Mouse (Mus musculus): ENCODE measurements at regions not wholly inside any gene's neighbourhood (a gene's known extent, or its start where the extent isn't known, plus 50 kb on each side); places are given as distances from the start of the nearest gene placed in this dataset.

DNA sequence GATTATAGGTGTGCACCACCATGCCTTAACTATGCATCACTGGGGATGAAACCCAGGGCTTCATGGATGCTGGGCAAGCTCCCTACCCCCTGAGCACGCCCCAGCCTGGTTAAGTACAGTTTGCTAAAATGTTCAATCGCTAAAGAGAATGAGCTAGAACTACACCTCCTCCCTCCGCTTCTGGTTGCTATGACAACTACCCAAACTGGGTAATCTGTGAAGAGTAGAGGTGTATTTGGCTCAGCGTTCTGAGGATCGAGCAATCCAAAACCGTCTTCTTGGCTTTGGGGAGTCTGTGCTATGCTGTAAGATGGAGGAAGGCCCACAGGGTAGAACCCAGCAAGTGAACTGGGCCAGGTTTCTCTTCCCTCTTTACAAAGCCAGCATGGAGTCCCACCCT, 78.8 kb downstream of the Skor1 start:
- Histone ChIP-seq H3K9ac (ENCODE audit: low read length) (no peak overlapping the region), H3K4me2 (ENCODE audit: low read depth, low read length) (no peak overlapping the region), H3K4me1 (replicated peaks; ENCODE audit: control insufficient read depth, insufficient read depth, low read length) (peaks cover 21% of the 10 kb centered on the region), H3K9me3 (ENCODE audit: control insufficient read depth, low read length) (no peaks in the 10 kb centered on the region), H3K27ac (ENCODE audit: low read length) (no peak overlapping the region), H3K4me3 (ENCODE audit: low read length) (no peak overlapping the region), H3K36me3 (ENCODE audit: control insufficient read depth, insufficient read depth, low read length) (no peaks in the 10 kb centered on the region), H3K27me3 (ENCODE audit: control insufficient read depth, insufficient read depth, low read depth, low read length) (no peaks in the 10 kb centered on the region)
- no peak for ATAC-seq (ENCODE audit: low read depth)
- 49% methylated on average over 6 of the region's 6 CpGs for WGBS

- Histone ChIP-seq H3K9ac (ENCODE audit: low read length) (no peak overlapping the region), H3K27ac (ENCODE audit: low read length) (no peak overlapping the region), H3K9me3 (ENCODE audit: control insufficient read depth, low read length) (peaks cover 8% of the 10 kb centered on the region), H3K27me3 (ENCODE audit: control insufficient read depth, insufficient read depth, low read depth, low read length) (no peaks in the 10 kb centered on the region), H3K4me2 (ENCODE audit: low read depth, low read length) (no peak overlapping the region), H3K36me3 (ENCODE audit: control insufficient read depth, insufficient read depth, low read length) (no peaks in the 10 kb centered on the region), H3K4me1 (replicated peaks; ENCODE audit: control insufficient read depth, insufficient read depth, low read length) (peaks cover 10% of the 10 kb centered on the region), H3K4me3 (ENCODE audit: low read length) (no peak overlapping the region)
- ATAC-seq (ENCODE audit: low read depth), result no peak
- 82% methylated on average over 2 of the region's 2 CpGs for WGBS
Measured at GRCm38 (mm10) chr9:63067054-63067406, 79.3 kb upstream of the Pias1 start.

DNA sequence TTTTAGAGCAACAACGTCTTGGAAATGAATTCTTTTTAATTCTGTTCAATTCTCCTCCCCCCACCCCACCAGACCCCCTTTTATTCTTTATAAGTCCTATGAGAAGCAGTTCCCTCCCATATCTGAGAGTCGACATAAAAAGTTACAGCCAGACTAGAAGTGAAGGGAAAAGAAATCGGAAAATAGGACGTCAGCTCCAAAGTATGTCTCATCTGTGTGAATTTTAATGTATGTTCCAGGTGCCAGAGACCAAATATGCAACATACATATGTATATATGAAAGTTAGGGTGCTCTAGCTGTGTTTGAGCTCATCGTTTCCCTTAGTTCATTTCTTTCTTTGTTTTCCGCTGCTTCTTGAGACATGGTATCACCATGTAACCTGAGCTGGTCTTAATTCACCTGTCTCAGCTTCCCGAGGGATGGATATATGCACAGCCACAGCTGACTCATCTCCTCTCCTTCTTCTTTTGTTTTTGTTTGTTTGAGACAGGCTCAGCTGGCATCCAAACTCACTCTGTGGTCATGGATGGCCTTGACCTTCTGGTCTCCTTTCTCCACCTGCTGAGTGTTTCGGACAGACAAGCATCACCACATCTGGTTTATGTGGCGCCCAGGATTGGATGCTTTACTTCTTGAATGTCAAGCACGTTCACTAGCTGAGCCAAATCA, 78.8 kb upstream of the Pias1 start:
- no peak overlapping the region for H3K27ac ChIP-seq (ENCODE audit: low read length)
- no peaks in the 10 kb centered on the region for H3K36me3 ChIP-seq (ENCODE audit: control insufficient read depth, insufficient read depth, low read length)
- no peak for ATAC-seq (ENCODE audit: low read depth)
- H3K4me1 ChIP-seq (replicated peaks; ENCODE audit: control insufficient read depth, insufficient read depth, low read length), result peaks cover 10% of the 10 kb centered on the region
- 67% methylated on average over 10 of the region's 10 CpGs for WGBS
- H3K9ac ChIP-seq (ENCODE audit: low read length), result no peak overlapping the region
- H3K9me3 ChIP-seq (ENCODE audit: control insufficient read depth, low read length), result peaks cover 8% of the 10 kb centered on the region
- H3K27me3 ChIP-seq (ENCODE audit: control insufficient read depth, insufficient read depth, low read depth, low read length), result no peaks in the 10 kb centered on the region
- no peak overlapping the region for H3K4me2 ChIP-seq (ENCODE audit: low read depth, low read length)
- no peak overlapping the region for H3K4me3 ChIP-seq (ENCODE audit: low read length)

GRCm38 (mm10) chr9:63063525-63063924, 75.8 kb upstream of the Pias1 start:
- Histone ChIP-seq H3K4me3 (ENCODE audit: low read length) (no peak overlapping the region), H3K4me2 (ENCODE audit: low read depth, low read length) (no peak overlapping the region), H3K4me1 (replicated peaks; ENCODE audit: control insufficient read depth, insufficient read depth, low read length) (peaks cover 10% of the 10 kb centered on the region), H3K36me3 (ENCODE audit: control insufficient read depth, insufficient read depth, low read length) (no peaks in the 10 kb centered on the region), H3K9ac (ENCODE audit: low read length) (no peak overlapping the region), H3K27me3 (ENCODE audit: control insufficient read depth, insufficient read depth, low read depth, low read length) (no peaks in the 10 kb centered on the region), H3K27ac (ENCODE audit: low read length) (no peak overlapping the region), H3K9me3 (ENCODE audit: control insufficient read depth, low read length) (peaks cover 8% of the 10 kb centered on the region)
- no peak for ATAC-seq (ENCODE audit: low read depth)
- 92% methylated on average over 2 of the region's 2 CpGs for WGBS

GRCm38 (mm10) chr9:63060740-63061139, 73.0 kb upstream of the Pias1 start:
- Histone ChIP-seq H3K4me1 (replicated peaks; ENCODE audit: control insufficient read depth, insufficient read depth, low read length) (peaks cover 15% of the 10 kb centered on the region), H3K9ac (ENCODE audit: low read length) (no peak overlapping the region), H3K4me3 (ENCODE audit: low read length) (no peak overlapping the region), H3K4me2 (ENCODE audit: low read depth, low read length) (no peak overlapping the region), H3K36me3 (ENCODE audit: control insufficient read depth, insufficient read depth, low read length) (no peaks in the 10 kb centered on the region), H3K27me3 (ENCODE audit: control insufficient read depth, insufficient read depth, low read depth, low read length) (no peaks in the 10 kb centered on the region), H3K9me3 (ENCODE audit: control insufficient read depth, low read length) (peaks cover 8% of the 10 kb centered on the region), H3K27ac (ENCODE audit: low read length) (no peak overlapping the region)
- WGBS, result 66% methylated on average over 5 of the region's 5 CpGs
- no peak for ATAC-seq (ENCODE audit: low read depth)

DNA sequence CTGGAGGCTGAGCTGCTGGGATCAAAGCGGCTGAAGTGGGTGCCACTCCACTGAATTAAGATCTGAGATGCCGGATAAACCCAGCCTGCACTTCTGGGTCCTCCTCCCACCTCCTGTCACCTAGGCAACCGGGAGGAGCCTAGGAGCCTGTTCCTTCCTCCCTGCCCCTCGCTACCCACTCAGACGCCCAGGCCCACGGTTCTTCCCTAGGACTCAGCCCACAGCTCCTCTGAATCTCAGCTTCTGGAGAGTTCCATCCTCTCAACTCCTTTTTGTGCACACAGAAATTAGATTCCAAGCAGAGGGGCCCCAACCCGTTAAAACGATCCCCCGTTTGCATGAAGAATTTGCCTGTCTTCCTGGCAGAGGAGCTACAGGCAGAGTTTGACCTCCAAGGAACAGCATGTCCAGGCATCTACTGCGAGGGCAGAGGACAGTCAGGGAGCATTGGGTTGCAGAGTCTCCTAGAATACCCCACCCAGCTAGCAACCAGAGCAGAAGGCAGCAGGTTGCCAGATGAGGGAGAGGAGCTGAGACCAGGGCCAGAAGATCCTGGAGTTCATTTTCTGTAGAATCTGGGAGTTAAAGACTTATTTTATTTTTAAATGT, 71.6 kb upstream of the Pias1 start:
- Histone ChIP-seq H3K27me3 (ENCODE audit: control insufficient read depth, insufficient read depth, low read depth, low read length) (no peaks in the 10 kb centered on the region), H3K9ac (ENCODE audit: low read length) (peak overlapping the region; percentile 39; the same call in 1 of the 2 replicates), H3K4me2 (ENCODE audit: low read depth, low read length) (peak overlapping the region; percentile 38), H3K36me3 (ENCODE audit: control insufficient read depth, insufficient read depth, low read length) (no peaks in the 10 kb centered on the region), H3K27ac (ENCODE audit: low read length) (peak overlapping the region; percentile 89), H3K4me1 (replicated peaks; ENCODE audit: control insufficient read depth, insufficient read depth, low read length) (peaks cover 15% of the 10 kb centered on the region), H3K9me3 (ENCODE audit: control insufficient read depth, low read length) (peaks cover 8% of the 10 kb centered on the region), H3K4me3 (ENCODE audit: low read length) (peak overlapping the region; percentile 1)
- WGBS, result 3% methylated on average over 10 of the region's 10 CpGs
- ATAC-seq (ENCODE audit: low read depth), result peak; percentile 97

DNA sequence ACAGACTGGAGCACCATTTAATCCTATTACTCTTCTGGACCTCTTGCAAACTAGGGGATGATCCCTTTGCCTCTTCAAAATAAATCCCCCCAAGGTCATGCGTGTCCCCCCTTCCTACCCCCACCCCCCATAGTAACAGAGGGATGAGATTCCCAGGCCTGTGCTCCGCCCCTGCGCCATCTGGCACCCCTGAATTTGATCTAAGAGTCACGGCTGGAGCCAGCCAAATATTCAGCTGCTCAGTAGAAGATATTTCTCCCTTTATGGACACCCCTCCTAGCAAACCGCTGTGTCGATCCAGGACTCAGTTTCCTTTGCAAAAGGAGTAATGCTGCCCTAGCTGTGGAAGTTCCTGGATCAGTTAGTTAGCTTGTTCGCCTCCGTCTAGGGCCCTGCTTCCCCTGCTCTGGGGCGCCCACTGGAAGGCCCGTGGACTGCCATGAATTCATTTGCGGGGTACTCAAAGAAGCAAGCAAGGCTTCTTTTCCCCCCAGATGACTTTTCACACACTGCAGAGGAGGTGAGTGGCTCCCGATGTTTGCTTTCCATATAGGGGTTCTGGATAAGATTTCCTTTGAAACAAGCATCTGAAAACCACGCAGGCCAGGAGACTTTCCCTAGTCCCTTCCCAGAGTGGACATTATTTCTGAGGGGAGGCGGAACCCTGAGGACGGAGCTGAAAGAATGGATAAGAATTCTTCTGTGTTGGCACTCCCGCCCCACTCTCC, 70.9 kb upstream of the Pias1 start:
- no peaks in the 10 kb centered on the region for H3K27me3 ChIP-seq (ENCODE audit: control insufficient read depth, insufficient read depth, low read depth, low read length)
- no peaks in the 10 kb centered on the region for H3K36me3 ChIP-seq (ENCODE audit: control insufficient read depth, insufficient read depth, low read length)
- H3K9ac ChIP-seq (ENCODE audit: low read length), result peak overlapping the region; percentile 60
- H3K4me3 ChIP-seq (ENCODE audit: low read length), result peak overlapping the region; percentile 1
- peak overlapping the region; percentile 38 for H3K4me2 ChIP-seq (ENCODE audit: low read depth, low read length)
- peaks cover 8% of the 10 kb centered on the region for H3K9me3 ChIP-seq (ENCODE audit: control insufficient read depth, low read length)
- H3K4me1 ChIP-seq (replicated peaks; ENCODE audit: control insufficient read depth, insufficient read depth, low read length), result peaks cover 15% of the 10 kb centered on the region
- no peak; the same call in 1 of the 2 replicates for ATAC-seq (ENCODE audit: low read depth)
- WGBS, result 25% methylated on average over 16 of the region's 16 CpGs
- peak overlapping the region; percentile 89 for H3K27ac ChIP-seq (ENCODE audit: low read length)

GRCm38 (mm10) chr9:63056695-63057349, 69.1 kb upstream of the Pias1 start:
- Histone ChIP-seq H3K9ac (ENCODE audit: low read length) (no peak overlapping the region), H3K4me3 (ENCODE audit: low read length) (no peak overlapping the region), H3K9me3 (ENCODE audit: control insufficient read depth, low read length) (no peaks in the 10 kb centered on the region), H3K36me3 (ENCODE audit: control insufficient read depth, insufficient read depth, low read length) (no peaks in the 10 kb centered on the region), H3K27me3 (ENCODE audit: control insufficient read depth, insufficient read depth, low read depth, low read length) (no peaks in the 10 kb centered on the region), H3K4me1 (replicated peaks; ENCODE audit: control insufficient read depth, insufficient read depth, low read length) (peaks cover 15% of the 10 kb centered on the region), H3K4me2 (ENCODE audit: low read depth, low read length) (no peak overlapping the region), H3K27ac (ENCODE audit: low read length) (no peak overlapping the region)
- 77% methylated on average over 9 of the region's 9 CpGs for WGBS
- no peak for ATAC-seq (ENCODE audit: low read depth)

DNA sequence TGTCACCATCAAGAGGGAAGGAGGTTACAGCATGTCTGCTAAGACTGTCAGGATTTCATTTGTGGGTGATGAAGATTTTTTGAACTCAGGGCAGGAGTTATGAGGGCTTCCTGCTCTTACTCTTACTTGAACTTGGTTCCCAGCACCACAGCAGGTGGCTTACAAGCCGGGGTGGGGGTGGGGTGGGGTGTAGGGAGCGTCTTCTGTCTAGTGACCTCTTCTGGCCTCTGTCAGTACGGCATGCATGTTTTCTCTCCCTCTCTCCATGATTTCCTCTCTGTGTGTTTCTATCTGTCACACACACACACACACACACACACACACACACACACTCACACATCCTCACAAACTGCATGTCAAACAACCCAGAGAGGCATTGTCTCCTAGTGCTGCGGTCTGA, 64.5 kb upstream of the Pias1 start:
- WGBS, result 40% methylated on average over 4 of the region's 4 CpGs
- ATAC-seq (ENCODE audit: low read depth), result no peak
- no peaks in the 10 kb centered on the region for H3K9me3 ChIP-seq (ENCODE audit: control insufficient read depth, low read length)
- H3K4me2 ChIP-seq (ENCODE audit: low read depth, low read length), result no peak overlapping the region
- no peaks in the 10 kb centered on the region for H3K27me3 ChIP-seq (ENCODE audit: control insufficient read depth, insufficient read depth, low read depth, low read length)
- H3K9ac ChIP-seq (ENCODE audit: low read length), result no peak overlapping the region
- H3K27ac ChIP-seq (ENCODE audit: low read length), result no peak overlapping the region
- no peaks in the 10 kb centered on the region for H3K36me3 ChIP-seq (ENCODE audit: control insufficient read depth, insufficient read depth, low read length)
- H3K4me3 ChIP-seq (ENCODE audit: low read length), result no peak overlapping the region
- H3K4me1 ChIP-seq (replicated peaks; ENCODE audit: control insufficient read depth, insufficient read depth, low read length), result no peaks in the 10 kb centered on the region

All from lung, embryonic 16.5 days (tissue).